Mouse (Mus musculus) left cerebral cortex, adult 2 months (tissue): Measurements from ENCODE around the gene Zfp385a. TPM values are rescaled to one million over a fixed set of nuclear protein-coding genes. Genes with fewer than 3 reads are reported as not detected.

Experiments used
- DNase-seq, 2 experiments: peaks; one replicate each; pipeline ENCODE4 v3.0.0; 2021 to 2022; ENCODE audit warnings: low spot score in 2 of 2, mixed read lengths in 1 of 2; ENCODE audit errors: extremely low spot score in 1 of 2
- H3K27ac ChIP-seq: fragments of 200-600 bp; 2 replicates; pipeline ENCODE4 v1.8.1; 2022
- H3K4me3 ChIP-seq: fragments of 200-600 bp; 2 replicates; pipeline ENCODE4 v1.8.1; 2022
- CTCF ChIP-seq: fragments of 200-600 bp; IDR thresholded peaks from 2 replicates; pipeline ENCODE4 v1.8.1; 2022; ENCODE audit warnings: antibody characterized with exemption, mild to moderate bottlenecking, moderate library complexity
- intact Hi-C: fragments of 180-260 bp; cut with DNase I; formaldehyde crosslinking; loops from one replicate; pipeline ENCODE4 v1.15.1; 2025
- total RNA-seq, 2 experiments: library from RNA; stranded (reverse); gene quantifications; 2 replicates each; pipeline ENCODE4 v1.2.3; 2021

Zfp385a gene
- total RNA-seq, 2 experiments from 2014 or later, result 66.1 to 77.5 TPM

- Histone ChIP-seq H3K27ac (no peak overlapping the region), H3K4me3 (no peak overlapping the region)
- intact Hi-C loops, result no loop called here
- TF ChIP-seq CTCF, result no peak
- no peak for DNase-seq
Observed at GRCm38 (mm10) chr15:103361269-103361668, 21.4 kb upstream of the Zfp385a start.

GRCm38 (mm10) chr15:103359869-103360602, 20.1 kb upstream of the Zfp385a start:
- no peak overlapping the region for H3K4me3 ChIP-seq
- H3K27ac ChIP-seq, result no peak overlapping the region
- no peak for TF ChIP-seq CTCF
- no peak for DNase-seq
- intact Hi-C loops, result no loop called here

GRCm38 (mm10) chr15:103359122-103359510, 19.2 kb upstream of the Zfp385a start:
- Histone ChIP-seq H3K27ac (no peak overlapping the region), H3K4me3 (no peak overlapping the region)
- DNase-seq, result no peak
- intact Hi-C loops, result no loop called here
- TF ChIP-seq CTCF, result no peak

- H3K4me3 ChIP-seq, result no peak overlapping the region
- intact Hi-C loops, result no loop called here
- no peak for DNase-seq
- TF ChIP-seq CTCF, result no peak; the same call in 1 of the 2 replicates
- no peak overlapping the region for H3K27ac ChIP-seq
Observed at GRCm38 (mm10) chr15:103358278-103359121, 18.6 kb upstream of the Zfp385a start.

GRCm38 (mm10) chr15:103357817-103358216, 17.9 kb upstream of the Zfp385a start:
- no peak for TF ChIP-seq CTCF
- Histone ChIP-seq H3K27ac (no peak overlapping the region), H3K4me3 (no peak overlapping the region)
- intact Hi-C loops, result no loop called here
- DNase-seq, result no peak

DNA sequence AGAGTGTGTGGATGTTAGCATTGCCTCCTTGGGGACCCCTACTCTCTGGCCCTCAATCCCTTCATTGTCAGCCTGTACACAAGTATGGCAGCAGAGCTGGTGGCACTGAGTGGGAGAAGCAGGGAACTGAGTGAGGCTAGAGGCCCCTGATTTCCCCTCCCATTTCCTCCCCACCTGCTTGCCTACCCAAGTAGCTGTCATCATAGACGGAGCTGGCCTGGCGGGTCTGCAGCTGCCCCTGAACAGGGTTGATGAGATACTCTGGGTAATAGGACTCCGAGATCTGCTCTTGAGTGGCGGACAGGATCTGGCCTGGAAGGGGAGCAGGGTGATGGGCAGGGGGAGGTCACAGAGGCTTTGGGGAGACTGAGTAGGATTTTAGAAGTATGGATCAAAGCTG, 16.2 kb upstream of the Zfp385a start:
- Histone ChIP-seq H3K27ac (no peak overlapping the region), H3K4me3 (no peak overlapping the region)
- intact Hi-C loops, result no loop called here
- DNase-seq, result no peak
- no peak for TF ChIP-seq CTCF

GRCm38 (mm10) chr15:103355420-103355819, 15.5 kb upstream of the Zfp385a start:
- no peak for DNase-seq
- intact Hi-C loops, result no loop called here
- Histone ChIP-seq H3K4me3 (no peak overlapping the region), H3K27ac (no peak overlapping the region)
- TF ChIP-seq CTCF, result no peak

GRCm38 (mm10) chr15:103354690-103355089, 14.8 kb upstream of the Zfp385a start:
- intact Hi-C loops, result no loop called here
- no peak for TF ChIP-seq CTCF
- no peak overlapping the region for H3K4me3 ChIP-seq
- H3K27ac ChIP-seq, result no peak overlapping the region
- no peak for DNase-seq

GRCm38 (mm10) chr15:103353511-103354256, 13.8 kb upstream of the Zfp385a start:
- H3K4me3 ChIP-seq, result no peak overlapping the region
- H3K27ac ChIP-seq, result no peak overlapping the region
- DNase-seq, result no peak
- intact Hi-C loops, result loop anchor here (1.0 kb wide), 1 partner anchor 35 kb away; no protein-coding TSS in a partner anchor
- no peak for TF ChIP-seq CTCF

DNA sequence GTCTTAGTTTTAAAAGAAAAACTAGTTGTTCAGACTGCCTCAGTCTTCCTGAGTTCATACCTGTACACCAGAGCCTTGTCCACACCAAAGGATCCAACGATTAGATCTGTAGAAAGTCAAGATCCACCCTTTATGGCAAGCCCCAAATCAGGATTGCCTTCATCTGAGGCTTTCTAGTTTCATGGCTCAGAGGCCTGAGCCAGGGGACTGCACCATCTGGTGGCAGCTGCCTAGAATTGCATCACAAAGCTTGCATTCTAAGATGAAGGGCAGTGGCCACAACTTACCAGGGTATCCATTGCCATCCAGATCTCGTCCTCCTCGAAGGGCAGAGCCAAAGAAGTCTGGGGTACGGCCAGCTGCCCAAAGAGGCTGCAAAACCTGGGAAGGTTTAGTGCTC, 13.0 kb upstream of the Zfp385a start:
- no peak overlapping the region for H3K27ac ChIP-seq
- peak; percentile 91 for TF ChIP-seq CTCF
- intact Hi-C loops, result loop anchor here (1.0 kb wide), 1 partner anchor 35 kb away; no protein-coding TSS in a partner anchor
- no peak overlapping the region for H3K4me3 ChIP-seq
- DNase-seq, result peak in 1 of 2 experiments; percentile 69

- peak; percentile 48 for TF ChIP-seq CTCF
- Histone ChIP-seq H3K4me3 (no peak overlapping the region), H3K27ac (no peak overlapping the region)
- intact Hi-C loops, result loop anchor here (1.0 kb wide), 1 partner anchor 41 kb away; no protein-coding TSS in a partner anchor
- no peak for DNase-seq
Observed at GRCm38 (mm10) chr15:103347275-103347684, 7.4 kb upstream of the Zfp385a start.

GRCm38 (mm10) chr15:103345789-103346188, 5.9 kb upstream of the Zfp385a start:
- H3K4me3 ChIP-seq, result no peak overlapping the region
- no peak for DNase-seq
- H3K27ac ChIP-seq, result no peak overlapping the region
- intact Hi-C loops, result no loop called here
- no peak for TF ChIP-seq CTCF
